Mouse (Mus musculus) hindbrain, embryonic 11.5 days (tissue): ENCODE results near the gene Synpr. TPM values are rescaled to one million over a fixed set of nuclear protein-coding genes. Genes with fewer than 3 reads are reported as not detected.

ENCODE experiments used
- ATAC-seq: fragments of 200-750 bp; cut with Nextera tagmentation; 2 replicates; pipeline ENCODE4 v1.8.0; 2017; ENCODE audit warnings: mild to moderate bottlenecking, moderate TSS enrichment, moderate library complexity; ENCODE audit not compliant: low FRiP score
- DNase-seq: peaks from one replicate; pipeline ENCODE4 v3.0.0-alpha.2; 2015; ENCODE audit warnings: low spot score
- H3K27ac ChIP-seq: fragments of 300-500 bp; sonication (generic); 2 replicates; pipeline ENCODE4 v1.5.1; 2014; ENCODE audit warnings: mild to moderate bottlenecking, low read depth, low read length
- H3K27me3 ChIP-seq: fragments of 300-500 bp; sonication (generic); 2 replicates; pipeline ENCODE4 v1.6.1; 2014; ENCODE audit warnings: mild to moderate bottlenecking, low read length, moderate library complexity, mixed read lengths; ENCODE audit not compliant: control insufficient read depth, insufficient read depth
- H3K36me3 ChIP-seq: fragments of 300-500 bp; sonication (generic); 2 replicates; pipeline ENCODE4 v1.6.1; 2014; ENCODE audit warnings: mild to moderate bottlenecking, low read length, moderate library complexity, mixed read lengths; ENCODE audit not compliant: control insufficient read depth, insufficient read depth
- H3K4me1 ChIP-seq: fragments of 300-500 bp; sonication (generic); replicated peaks from 2 replicates; pipeline ENCODE4 v1.6.1; 2014; ENCODE audit warnings: low read length, mixed read lengths; ENCODE audit not compliant: control insufficient read depth, insufficient read depth
- H3K4me2 ChIP-seq: fragments of 300-500 bp; sonication (generic); replicated peaks from 2 replicates; pipeline ENCODE4 v1.6.1; 2014; ENCODE audit warnings: mild to moderate bottlenecking, low read depth, low read length
- H3K4me3 ChIP-seq: fragments of 300-500 bp; sonication (generic); 2 replicates; pipeline ENCODE4 v1.5.1; 2014; ENCODE audit warnings: low read depth, low read length
- H3K9ac ChIP-seq: fragments of 300-500 bp; sonication (generic); 2 replicates; pipeline ENCODE4 v1.6.1; 2014; ENCODE audit warnings: low read depth, low read length
- H3K9me3 ChIP-seq: fragments of 300-500 bp; sonication (generic); 2 replicates; pipeline ENCODE4 v1.6.1; 2016; ENCODE audit warnings: low read length; ENCODE audit not compliant: control insufficient read depth
- WGBS: fragments of 180-500 bp; shearing (Covaris S2); extraction: QIAGEN DNeasy Blood & Tissue Kit; methylation state at CpG from one replicate; pipeline ENCODE4 v1.1.7; 2014; 5-methylcytosine and 5-hydroxymethylcytosine counted together
- polyA plus RNA-seq: library from polyadenylated mRNA; unstranded; fragments of >200 nt; fragmentation: Nextera tagmentation; extraction: Ambion mirVana; gene quantifications from 2 replicates; pipeline ENCODE4 v1.2.1, GENCODE M21; 2014

Synpr gene
- polyA plus RNA-seq, 1 experiment from 2014 or later = 14.8 TPM

DNA sequence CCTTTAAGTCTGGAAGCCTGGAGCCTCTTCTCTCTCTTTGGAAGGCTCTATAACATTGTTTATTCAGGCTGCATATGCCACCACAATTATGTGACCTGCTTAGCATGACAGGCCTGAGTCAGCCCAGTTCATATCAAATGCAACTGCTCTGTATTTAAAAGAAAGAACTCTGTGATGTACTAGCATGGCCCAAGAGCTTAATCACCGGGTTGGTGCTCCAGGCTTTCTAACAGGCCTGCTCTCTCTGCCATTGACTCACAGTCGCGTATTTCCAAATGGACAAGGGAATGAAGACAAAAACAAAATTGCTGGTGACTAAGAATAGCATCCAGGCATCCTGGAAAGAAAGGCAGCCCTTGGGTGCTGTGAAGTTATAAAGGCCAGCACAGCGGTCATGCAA is 56.1 kb downstream of the Synpr start:
- DNase-seq = no peak
- H3K27me3 ChIP-seq = no peaks in the 10 kb centered on the region
- WGBS = 86% methylated on average over 4 of the region's 4 CpGs
- no peak overlapping the region for H3K27ac ChIP-seq
- no peaks in the 10 kb centered on the region for H3K4me1 ChIP-seq
- H3K4me3 ChIP-seq = no peak overlapping the region
- ATAC-seq = no peak
- no peak overlapping the region for H3K9ac ChIP-seq
- H3K36me3 ChIP-seq = no peaks in the 10 kb centered on the region
- H3K4me2 ChIP-seq = no peak overlapping the region
- no peaks in the 10 kb centered on the region for H3K9me3 ChIP-seq

DNA sequence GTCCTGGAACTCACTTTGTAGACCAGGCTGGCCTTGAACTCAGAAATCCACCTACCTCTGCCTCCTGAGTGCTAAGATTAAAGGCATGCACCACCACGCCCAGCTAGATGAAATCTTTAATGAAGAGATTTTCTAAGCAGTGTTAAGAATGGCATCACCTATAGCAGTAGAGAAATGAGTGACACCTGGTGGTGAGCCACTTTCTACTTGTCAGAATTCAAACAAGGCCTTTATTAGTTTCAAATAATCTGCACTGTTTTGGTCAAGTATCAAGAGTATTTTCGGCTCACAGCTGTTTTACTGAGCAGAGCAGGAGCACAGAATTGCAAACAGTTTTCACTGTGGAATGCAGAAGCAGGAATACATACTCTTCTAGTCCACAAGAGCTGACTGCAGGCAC is 59.7 kb downstream of the Synpr start:
- H3K27ac ChIP-seq = no peak overlapping the region
- ATAC-seq = no peak
- H3K27me3 ChIP-seq = no peaks in the 10 kb centered on the region
- no peak overlapping the region for H3K4me2 ChIP-seq
- WGBS = 75% methylated on average over 2 of the region's 2 CpGs
- no peak for DNase-seq
- no peak overlapping the region for H3K4me3 ChIP-seq
- H3K4me1 ChIP-seq = no peaks in the 10 kb centered on the region
- H3K9me3 ChIP-seq = no peaks in the 10 kb centered on the region
- H3K36me3 ChIP-seq = no peaks in the 10 kb centered on the region
- H3K9ac ChIP-seq = no peak overlapping the region

DNA sequence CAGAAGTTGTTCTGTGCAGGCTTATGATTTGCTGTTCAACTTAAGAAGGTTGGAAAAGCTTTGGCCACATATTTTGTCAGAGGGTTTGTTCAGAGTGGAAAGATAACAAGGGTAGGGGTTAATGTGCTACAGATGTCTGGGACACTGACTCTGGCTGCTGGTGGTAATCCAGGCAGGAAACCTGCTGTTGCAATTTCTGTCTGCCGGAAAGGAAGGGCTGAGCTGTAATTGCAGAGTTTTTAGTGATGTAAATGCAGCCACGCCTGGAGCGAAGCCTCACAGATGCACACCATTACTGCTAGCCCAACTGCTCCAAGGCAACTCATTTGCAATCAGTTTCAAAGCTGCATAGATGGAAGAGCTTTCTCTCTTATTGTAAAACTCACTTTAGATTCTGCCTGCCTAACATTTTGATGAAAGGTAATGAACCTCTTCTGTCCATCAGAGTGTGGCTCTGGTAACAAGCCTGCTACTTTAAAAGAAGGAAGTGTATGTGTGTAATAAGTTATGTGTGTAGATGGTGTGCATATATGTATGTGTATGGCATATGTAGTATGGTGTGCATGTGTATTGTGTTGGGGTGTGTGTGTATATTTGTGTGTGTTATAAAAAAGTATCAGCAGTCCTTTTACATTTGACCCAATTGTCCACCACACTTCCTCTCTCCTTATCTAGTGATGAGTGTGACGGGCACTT is 64.7 kb downstream of the Synpr start:
- 65% methylated on average over 4 of the region's 4 CpGs for WGBS
- Histone ChIP-seq H3K4me1 (no peaks in the 10 kb centered on the region), H3K27me3 (no peaks in the 10 kb centered on the region), H3K4me3 (no peak overlapping the region), H3K27ac (no peak overlapping the region), H3K4me2 (no peak overlapping the region), H3K9ac (no peak overlapping the region), H3K9me3 (no peaks in the 10 kb centered on the region), H3K36me3 (no peaks in the 10 kb centered on the region)
- DNase-seq (no peak), ATAC-seq (no peak)

DNA sequence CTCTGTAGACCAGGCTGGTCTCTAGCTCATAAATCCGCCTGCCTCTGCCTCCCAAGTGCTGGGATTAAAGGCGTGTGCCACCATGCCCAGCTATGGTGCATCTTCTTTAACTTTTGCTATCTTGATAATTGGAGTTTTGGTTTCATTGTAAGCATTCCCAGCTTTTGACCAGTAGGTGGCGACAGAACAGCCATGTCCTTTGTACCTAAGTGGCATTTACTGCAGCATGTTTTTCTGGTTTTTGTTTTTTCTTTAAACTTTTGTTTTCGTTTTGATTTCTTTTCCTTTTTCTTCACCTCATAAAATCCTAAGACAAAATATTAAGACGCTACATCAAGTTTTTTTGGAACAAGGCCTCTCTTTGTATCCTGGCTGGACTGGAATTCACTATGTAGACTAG is 69.6 kb downstream of the Synpr start:
- H3K4me1 ChIP-seq = no peaks in the 10 kb centered on the region
- peak; percentile 58 for DNase-seq

DNA sequence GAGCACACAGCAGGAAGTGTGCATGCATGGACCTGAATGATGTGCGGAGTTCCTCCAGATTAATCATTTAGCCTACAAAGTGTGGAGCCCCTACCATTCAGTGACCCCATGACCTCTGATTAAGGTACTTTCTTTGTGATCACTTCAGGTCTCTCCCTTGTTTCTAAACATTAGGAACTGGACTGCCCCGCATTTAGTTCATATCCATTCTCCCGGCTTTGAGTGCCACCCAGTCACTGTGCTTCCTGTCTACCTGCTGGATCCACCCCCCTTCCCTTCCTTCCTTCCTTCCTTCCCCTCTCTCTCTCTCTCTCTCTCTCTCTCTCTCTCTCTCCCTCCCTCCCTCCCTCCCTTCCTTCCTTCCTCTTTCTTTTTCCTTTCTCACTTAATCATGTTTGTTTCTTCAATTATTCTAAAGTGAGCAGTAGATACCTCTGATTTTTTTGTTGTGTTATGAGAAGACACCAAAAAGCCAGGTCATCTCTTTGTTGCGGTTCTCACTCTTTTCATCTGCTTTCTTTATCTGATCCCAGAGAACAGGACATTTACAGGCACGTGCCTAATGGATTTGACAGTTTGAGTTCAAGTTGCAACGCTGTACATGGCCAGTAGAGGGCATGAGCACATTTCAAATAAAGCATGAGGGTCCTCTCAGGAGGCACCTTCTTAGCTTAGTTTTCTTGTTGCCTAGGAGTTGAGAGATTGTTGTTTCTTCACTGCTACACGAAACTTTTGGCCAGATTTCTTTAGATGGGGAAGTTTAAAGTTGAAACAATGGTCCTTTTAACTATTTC is 71.2 kb downstream of the Synpr start:
- Histone ChIP-seq H3K4me1 (no peaks in the 10 kb centered on the region), H3K27ac (no peak overlapping the region), H3K9ac (no peak overlapping the region), H3K27me3 (no peaks in the 10 kb centered on the region), H3K36me3 (no peaks in the 10 kb centered on the region), H3K4me3 (no peak overlapping the region), H3K9me3 (no peaks in the 10 kb centered on the region), H3K4me2 (no peak overlapping the region)
- 15% methylated on average over 7 of the region's 7 CpGs for WGBS
- peak; percentile 85 for DNase-seq
- peak; percentile 53; the same call in 1 of the 2 replicates for ATAC-seq

More for the DNA sequence above, 69.6 kb downstream of the Synpr start:
- H3K9ac ChIP-seq = no peak overlapping the region
- 0 out of 2 replicates have a peak, but pooled peaks have one; percentile 4 for ATAC-seq
- H3K9me3 ChIP-seq = no peaks in the 10 kb centered on the region
- H3K36me3 ChIP-seq = no peaks in the 10 kb centered on the region
- WGBS = 36% methylated on average over 5 of the region's 5 CpGs
- H3K27me3 ChIP-seq = no peaks in the 10 kb centered on the region
- no peak overlapping the region for H3K4me2 ChIP-seq
- H3K4me3 ChIP-seq = no peak overlapping the region
- no peak overlapping the region for H3K27ac ChIP-seq

DNA sequence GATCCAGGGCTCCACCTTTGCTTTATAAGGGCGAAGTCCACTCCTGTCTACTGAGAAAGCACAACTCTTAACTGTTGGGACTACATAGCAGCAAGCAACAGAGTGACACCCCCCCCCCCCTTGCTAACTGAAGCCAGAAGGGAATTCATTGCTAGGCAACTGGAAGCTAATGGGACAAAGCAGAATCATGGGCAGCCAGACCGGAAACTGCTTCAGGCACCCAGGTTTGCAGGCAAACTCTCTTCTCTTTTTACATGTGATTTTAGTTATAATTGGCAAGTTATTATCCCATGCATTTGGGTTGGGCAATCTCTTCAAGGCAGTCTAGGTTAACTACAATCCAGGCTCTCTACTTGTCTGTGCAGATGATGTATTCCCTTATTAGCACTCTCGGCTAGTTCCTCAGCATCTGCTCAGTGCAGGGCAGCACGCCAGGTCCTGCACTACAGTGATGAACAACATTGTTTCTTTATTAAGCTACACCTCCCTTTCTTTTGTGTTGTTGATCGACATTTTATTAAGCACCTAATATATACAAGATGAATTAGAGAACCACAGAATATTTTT is 72.6 kb downstream of the Synpr start:
- WGBS = 75% methylated on average over 5 of the region's 5 CpGs
- no peak; the same call in 1 of the 2 replicates for ATAC-seq
- Histone ChIP-seq H3K36me3 (no peaks in the 10 kb centered on the region), H3K27me3 (no peaks in the 10 kb centered on the region), H3K4me2 (no peak overlapping the region), H3K9me3 (no peaks in the 10 kb centered on the region), H3K9ac (no peak overlapping the region), H3K4me1 (no peaks in the 10 kb centered on the region), H3K27ac (no peak overlapping the region), H3K4me3 (no peak overlapping the region)
- DNase-seq = no peak

DNA sequence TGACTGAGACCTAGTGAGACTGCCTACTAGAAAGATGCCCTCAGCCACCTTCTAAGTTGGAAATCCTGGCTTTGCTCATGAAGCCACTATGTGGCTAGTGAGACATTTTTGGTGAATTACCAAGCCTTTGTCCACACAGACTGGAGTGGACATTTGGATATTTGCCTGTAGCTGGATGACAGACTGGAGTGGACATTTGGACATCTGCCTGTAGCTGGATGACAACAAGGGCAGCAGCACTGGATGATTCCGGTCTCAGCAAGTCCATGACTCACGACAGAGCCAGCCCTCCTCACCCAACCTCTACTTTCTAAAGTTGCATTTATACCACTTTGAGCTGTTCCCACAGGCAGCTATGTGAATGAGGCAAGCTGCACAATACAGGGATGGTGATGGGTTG is 73.5 kb downstream of the Synpr start:
- DNase-seq (no peak), ATAC-seq (no peak)
- 64% methylated on average over 2 of the region's 2 CpGs for WGBS
- Histone ChIP-seq H3K4me1 (no peaks in the 10 kb centered on the region), H3K27me3 (no peaks in the 10 kb centered on the region), H3K4me3 (no peak overlapping the region), H3K27ac (no peak overlapping the region), H3K9me3 (no peaks in the 10 kb centered on the region), H3K9ac (no peak overlapping the region), H3K36me3 (no peaks in the 10 kb centered on the region), H3K4me2 (no peak overlapping the region)

DNA sequence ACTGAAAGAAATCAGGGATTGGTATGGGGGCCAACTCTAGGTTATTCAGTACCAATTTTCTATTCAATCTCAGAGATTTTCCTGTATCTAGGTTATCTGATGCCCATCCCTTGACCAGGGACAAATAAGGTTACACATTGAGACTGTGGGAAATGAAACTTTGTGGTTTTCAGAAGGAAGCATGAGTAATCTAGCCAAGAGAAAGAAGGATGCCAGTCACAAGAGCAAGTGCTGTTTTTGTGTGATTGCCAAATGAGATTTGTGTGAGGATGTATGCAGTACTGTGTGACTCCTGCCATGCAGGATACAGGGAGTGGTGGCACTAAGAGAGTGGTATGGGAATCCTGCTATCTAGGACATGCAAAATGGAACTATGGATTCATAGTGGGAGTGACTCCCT is 76.6 kb downstream of the Synpr start:
- Histone ChIP-seq H3K9ac (no peak overlapping the region), H3K36me3 (no peaks in the 10 kb centered on the region), H3K27ac (no peak overlapping the region), H3K4me3 (no peak overlapping the region), H3K4me1 (no peaks in the 10 kb centered on the region), H3K4me2 (no peak overlapping the region), H3K9me3 (no peaks in the 10 kb centered on the region), H3K27me3 (no peaks in the 10 kb centered on the region)
- DNase-seq (no peak), ATAC-seq (no peak)
